Mouse (Mus musculus) MN1 (cell line): ENCODE data around the gene 1700129C05Rik.

Source experiments
- DNase-seq: peaks from one replicate; pipeline ENCODE4 v3.0.0-alpha.2; 2016; ENCODE audit warnings: low spot score

1700129C05Rik gene

GRCm38 (mm10) chr14:59142793-59143192, at the start of gene 1700129C05Rik:
Gene 1700129C05Rik, minus strand, starts transcription at chr14:59142893.
- DNase-seq = no peak

- no peak for DNase-seq
Observed at GRCm38 (mm10) chr14:59186121-59186520, 43.4 kb upstream of the 1700129C05Rik start.

- no peak for DNase-seq
Observed at GRCm38 (mm10) chr14:59185514-59185913, 42.8 kb upstream of the 1700129C05Rik start.

- DNase-seq = no peak
Observed at GRCm38 (mm10) chr14:59182732-59183131, 40.0 kb upstream of the 1700129C05Rik start.

- no peak for DNase-seq
Observed at GRCm38 (mm10) chr14:59178649-59179048, 36.0 kb upstream of the 1700129C05Rik start, which contains the start of gene Gm5142. Gene Gm5142, minus strand, starts transcription at chr14:59178749.

GRCm38 (mm10) chr14:59157016-59157698, 14.5 kb upstream of the 1700129C05Rik start:
- no peak for DNase-seq

GRCm38 (mm10) chr14:59155589-59155988, 12.9 kb upstream of the 1700129C05Rik start:
- DNase-seq = no peak

DNA sequence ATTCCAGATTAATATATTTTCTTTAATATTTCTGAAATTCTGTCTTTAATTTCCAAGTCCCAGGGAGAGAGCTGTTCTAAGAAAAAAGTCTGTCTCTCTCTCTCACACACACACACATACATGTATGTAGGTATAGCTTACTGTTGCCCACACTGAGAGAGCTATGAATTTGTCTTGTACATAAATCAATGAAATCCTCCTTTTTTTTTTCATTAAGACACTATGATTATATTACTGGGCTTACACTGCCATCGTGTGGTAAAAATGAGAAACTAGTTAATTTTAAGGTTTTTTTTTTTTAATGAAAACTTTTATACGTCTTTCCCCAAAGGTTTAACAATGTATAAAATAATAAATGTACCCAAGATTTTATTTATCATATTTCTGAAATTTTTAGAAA, 28.4 kb downstream of the 1700129C05Rik start:
- peak; percentile 14 for DNase-seq

DNA sequence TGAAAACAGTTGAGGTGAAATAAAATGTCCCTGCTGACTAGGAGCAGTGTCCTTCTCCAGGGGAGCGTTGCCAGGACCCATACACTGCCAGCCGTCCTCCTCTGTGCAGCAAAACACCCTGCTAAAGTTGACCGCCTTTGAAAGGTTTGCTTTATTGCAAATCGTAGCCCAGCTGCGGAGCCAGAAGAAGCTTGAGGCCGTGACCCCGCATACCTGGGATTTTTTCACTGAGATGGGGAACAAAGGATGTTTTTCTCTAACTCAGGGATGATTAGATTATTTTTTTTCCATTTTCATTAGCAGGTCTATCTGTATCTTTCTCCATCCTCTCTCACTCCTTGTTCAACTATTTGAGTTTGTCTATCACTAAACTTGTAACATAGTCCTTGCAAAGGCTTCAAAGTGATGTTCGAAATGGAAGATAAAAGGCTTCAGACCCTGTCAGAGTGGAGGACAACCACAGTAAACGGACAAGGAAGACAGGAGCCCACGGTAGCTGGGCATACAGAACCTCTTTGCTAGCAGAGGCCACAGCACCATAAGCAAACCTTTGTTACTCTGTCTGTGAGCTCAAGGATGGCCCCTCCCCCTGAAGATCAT, 38.6 kb downstream of the 1700129C05Rik start:
- DNase-seq = no peak

GRCm38 (mm10) chr14:59093601-59094000, 49.1 kb downstream of the 1700129C05Rik start:
- no peak for DNase-seq

GRCm38 (mm10) chr14:59084396-59084795, 58.3 kb downstream of the 1700129C05Rik start:
- DNase-seq = no peak
